Mouse (Mus musculus) cerebellum, adult 2 months (tissue): Measurements from ENCODE around the gene Fkbp5.

ENCODE experiments used
- CTCF ChIP-seq: fragments of 200-500 bp; IDR thresholded peaks from 2 replicates; pipeline ENCODE4 v1.5.1; 2011; ENCODE audit warnings: low read depth, mild to moderate bottlenecking, control low read depth, low read length, moderate library complexity, borderline replicate concordance; ENCODE audit not compliant: insufficient read depth
- POLR2A ChIP-seq: fragments of 200-500 bp; IDR thresholded peaks from 2 replicates; pipeline ENCODE4 v1.6.1; 2011; ENCODE audit warnings: low read length, control low read depth, borderline replicate concordance; ENCODE audit not compliant: insufficient read depth

DNA sequence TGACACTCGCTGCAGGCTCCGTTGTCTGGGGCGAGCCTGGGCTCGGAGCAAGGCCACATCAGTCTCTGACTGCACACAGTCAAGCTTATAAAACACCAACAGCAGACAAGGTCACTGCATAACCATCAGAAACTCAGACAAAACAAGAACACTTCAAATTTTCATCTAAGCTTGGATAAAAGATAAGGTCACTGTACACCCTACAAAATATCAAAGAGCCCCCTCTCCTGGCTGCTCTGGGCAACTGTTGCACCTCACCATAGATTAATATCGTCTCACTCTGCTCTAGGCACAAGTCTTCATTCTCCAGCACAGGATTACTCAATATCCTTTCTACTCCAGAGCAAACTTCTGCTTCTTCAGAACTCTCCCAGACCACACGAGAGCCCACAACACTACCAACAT, 85.4 kb downstream of the Fkbp5 start:
- TF ChIP-seq CTCF (no peak), POLR2A (no peak)
